25 mouse cellular contexts compared by ENCODE assay signal in genomic region chr3:21077548-21077947, GRCm38 (mm10).
DNase-seq lines count a peak whose midpoint lies in the region; ATAC-seq and TF ChIP-seq lines count a peak whose summit lies in the region.
"Had no signal": no experiment of that assay in that cellular context is flagged by ENCODE, and none has a peak within 500 bp of the region (broad histone marks: within the 10 kb centered on the region; RNA-seq: fewer than 3 reads in every experiment).

No protein-coding gene starts in this region.

- 44% methylated on average over 2 of the region's 2 CpGs for WGBS in forebrain, embryonic 14.5 days
- 83% methylated on average over 2 of the region's 2 CpGs for WGBS in forebrain, embryonic 11.5 days
- 48% methylated on average over 2 of the region's 2 CpGs for WGBS in forebrain, embryonic 16.5 days
- WGBS in forebrain, embryonic 13.5 days = 57% methylated on average over 2 of the region's 2 CpGs

- H3K36me3 ChIP-seq in forebrain, embryonic 14.5 days (ENCODE audit: control insufficient read depth, insufficient read depth, low read length) = no peaks in the 10 kb centered on the region
- no peaks in the 10 kb centered on the region for H3K36me3 ChIP-seq in forebrain, embryonic 11.5 days (ENCODE audit: control insufficient read depth, insufficient read depth, low read length)
- no peaks in the 10 kb centered on the region for H3K36me3 ChIP-seq in forebrain, embryonic 16.5 days (ENCODE audit: control insufficient read depth, insufficient read depth)
- H3K36me3 ChIP-seq in forebrain, embryonic 13.5 days (ENCODE audit: poor library complexity, severe bottlenecking) = no peaks in the 10 kb centered on the region
- H3K36me3 ChIP-seq: embryonic facial prominence, embryonic 13.5 days; embryonic facial prominence, embryonic 15.5 days; forebrain, embryonic 10.5 days; G1E had no signal

- no peak for TF ChIP-seq POLR2A in brain, embryonic 14.5 days (IDR thresholded peaks at IDR 0.05; ENCODE audit: borderline replicate concordance, extremely low read depth, insufficient read depth, insufficient read length, poor library complexity, severe bottlenecking)

- no peak for ATAC-seq in forebrain, embryonic 14.5 days
- no peak for ATAC-seq in forebrain, embryonic 11.5 days (replicated peaks; ENCODE audit: low FRiP score)
- 0 out of 2 replicates have a peak, but pooled peaks have one; percentile 73 for ATAC-seq in forebrain, embryonic 16.5 days
- no peak for ATAC-seq in forebrain, embryonic 13.5 days
- ATAC-seq: activated CD4-positive, CD25-positive, alpha-beta regulatory T cell, adult 4 months; CD4-positive, CD25-positive, alpha-beta regulatory T cell, adult 4 months; Patski had no signal

- H3K27me3 ChIP-seq in forebrain, embryonic 14.5 days (replicated peaks; ENCODE audit: control insufficient read depth, insufficient read depth, low read length) = no peaks in the 10 kb centered on the region
- H3K27me3 ChIP-seq in forebrain, embryonic 11.5 days (ENCODE audit: control insufficient read depth, insufficient read depth, low read length) = no peaks in the 10 kb centered on the region
- H3K27me3 ChIP-seq in forebrain, embryonic 16.5 days (replicated peaks; ENCODE audit: control insufficient read depth, insufficient read depth, low read length) = no peaks in the 10 kb centered on the region
- no peaks in the 10 kb centered on the region for H3K27me3 ChIP-seq in forebrain, embryonic 13.5 days
- H3K27me3 ChIP-seq: CH12.LX; embryonic facial prominence, embryonic 13.5 days; embryonic facial prominence, embryonic 15.5 days had no signal

- no peak overlapping the region for H3K27ac ChIP-seq in forebrain, embryonic 14.5 days (ENCODE audit: low read depth, low read length)
- no peak overlapping the region for H3K27ac ChIP-seq in forebrain, embryonic 11.5 days (ENCODE audit: low read depth, low read length)
- no peak overlapping the region for H3K27ac ChIP-seq in forebrain, embryonic 16.5 days (ENCODE audit: low read length)
- no peak overlapping the region for H3K27ac ChIP-seq in forebrain, embryonic 13.5 days
- H3K27ac ChIP-seq: embryonic facial prominence, embryonic 13.5 days; embryonic facial prominence, embryonic 15.5 days; forebrain, embryonic 10.5 days had no signal

- H3K9me3 ChIP-seq in forebrain, embryonic 14.5 days (replicated peaks; ENCODE audit: control insufficient read depth, low read length) = no peaks in the 10 kb centered on the region
- no peaks in the 10 kb centered on the region for H3K9me3 ChIP-seq in forebrain, embryonic 11.5 days (ENCODE audit: control insufficient read depth, low read length)
- no peaks in the 10 kb centered on the region for H3K9me3 ChIP-seq in forebrain, embryonic 16.5 days (ENCODE audit: control insufficient read depth, low read length)
- H3K9me3 ChIP-seq in forebrain, embryonic 13.5 days (replicated peaks) = no peaks in the 10 kb centered on the region
- H3K9me3 ChIP-seq: embryonic facial prominence, embryonic 13.5 days; embryonic facial prominence, embryonic 15.5 days; forebrain, embryonic 10.5 days; G1E had no signal

- peak; percentile 50 for DNase-seq in forebrain, embryonic 14.5 days (ENCODE audit: low spot score)
- DNase-seq in forebrain, embryonic 11.5 days (ENCODE audit: low spot score) = no peak
- DNase-seq in brain, embryonic 14.5 days (ENCODE audit: low read depth) = peak; percentile 58
- DNase-seq: adrenal gland, adult 8-10 months; adrenal gland, postnatal 14 days; adrenal gland, postnatal 36 days; B cell, adult 2 months; cerebellum, adult 11 months; cerebellum, adult 18-20 months; cerebellum, adult 8-10 months; cerebellum, adult 9-11 months; cerebellum, postnatal 14 days; cerebellum, postnatal 36 days; embryo, embryonic 11 days had no signal

- H3K4me1 ChIP-seq in forebrain, embryonic 14.5 days (ENCODE audit: control insufficient read depth, insufficient read depth, low read length) = no peaks in the 10 kb centered on the region
- no peaks in the 10 kb centered on the region for H3K4me1 ChIP-seq in forebrain, embryonic 11.5 days (replicated peaks; ENCODE audit: control insufficient read depth, insufficient read depth, low read length)
- H3K4me1 ChIP-seq in forebrain, embryonic 16.5 days (replicated peaks; ENCODE audit: control insufficient read depth, insufficient read depth, low read length) = no peaks in the 10 kb centered on the region
- H3K4me1 ChIP-seq in forebrain, embryonic 13.5 days = no peaks in the 10 kb centered on the region
- H3K4me1 ChIP-seq: embryonic facial prominence, embryonic 13.5 days; embryonic facial prominence, embryonic 15.5 days; forebrain, embryonic 10.5 days had no signal

- no peak overlapping the region for H3K4me3 ChIP-seq in forebrain, embryonic 14.5 days (ENCODE audit: low read depth, low read length)
- no peak overlapping the region for H3K4me3 ChIP-seq in forebrain, embryonic 11.5 days (ENCODE audit: low read depth, low read length)
- no peak overlapping the region for H3K4me3 ChIP-seq in forebrain, embryonic 16.5 days (replicated peaks; ENCODE audit: low read length)
- H3K4me3 ChIP-seq in forebrain, embryonic 13.5 days = no peak overlapping the region
- H3K4me3 ChIP-seq: embryonic facial prominence, embryonic 13.5 days; embryonic facial prominence, embryonic 15.5 days; erythroblast, embryonic 14.5 days; forebrain, embryonic 10.5 days had no signal

- TF ChIP-seq CTCF in brain, embryonic 14.5 days (IDR thresholded peaks at IDR 0.05; ENCODE audit: borderline replicate concordance, extremely low read depth, insufficient read depth, insufficient read length) = no peak

- H3K9ac ChIP-seq in forebrain, embryonic 14.5 days (ENCODE audit: low read length) = no peak overlapping the region
- H3K9ac ChIP-seq in forebrain, embryonic 11.5 days (ENCODE audit: low read length) = no peak overlapping the region
- H3K9ac ChIP-seq in forebrain, embryonic 16.5 days (replicated peaks; ENCODE audit: low read depth, low read length) = no peak overlapping the region
- no peak overlapping the region for H3K9ac ChIP-seq in forebrain, embryonic 13.5 days
- H3K9ac ChIP-seq: embryonic facial prominence, embryonic 13.5 days; embryonic facial prominence, embryonic 15.5 days had no signal

- no peak overlapping the region for H3K4me2 ChIP-seq in forebrain, embryonic 14.5 days (ENCODE audit: low read length)
- no peak overlapping the region for H3K4me2 ChIP-seq in forebrain, embryonic 11.5 days (ENCODE audit: low read depth, low read length, severe bottlenecking)
- no peak overlapping the region for H3K4me2 ChIP-seq in forebrain, embryonic 16.5 days (ENCODE audit: low read length)
- no peak overlapping the region for H3K4me2 ChIP-seq in forebrain, embryonic 13.5 days
- H3K4me2 ChIP-seq: embryonic facial prominence, embryonic 13.5 days; embryonic facial prominence, embryonic 15.5 days had no signal
